Mouse (Mus musculus): ENCODE data around the gene Tia1.
A peak's percentile ranks its signal among the peaks of the same experiment; 100 is the strongest.

Gene Tia1

GRCm38 (mm10) chr6:86433696-86434095 lies 29.7 kb downstream of the Tia1 start:
- no peak for DNase-seq (ENCODE audit: low read depth)

GRCm38 (mm10) chr6:86437711-86438110 lies 33.7 kb downstream of the Tia1 start:
- DNase-seq (ENCODE audit: low read depth): peak; percentile 76

GRCm38 (mm10) chr6:86438272-86439118 lies 34.5 kb downstream of the Tia1 start, which contains the start of gene C87436:
Gene C87436 (plus strand): TSS chr6:86438374.
- peak; percentile 97 for DNase-seq (ENCODE audit: low read depth)

GRCm38 (mm10) chr6:86439119-86439496 lies 35.1 kb downstream of the Tia1 start:
- peak; percentile 52 for DNase-seq (ENCODE audit: low read depth)

- DNase-seq (ENCODE audit: low read depth): peak; percentile 45
Observed at GRCm38 (mm10) chr6:86439531-86439930, 35.5 kb downstream of the Tia1 start.

- no peak for DNase-seq (ENCODE audit: low read depth)
Observed at GRCm38 (mm10) chr6:86441571-86441970, 37.6 kb downstream of the Tia1 start.

- no peak for DNase-seq (ENCODE audit: low read depth)
Observed at GRCm38 (mm10) chr6:86445551-86445950, 41.5 kb downstream of the Tia1 start.

- DNase-seq (ENCODE audit: low read depth): no peak
Observed at GRCm38 (mm10) chr6:86446927-86447568, 43.0 kb downstream of the Tia1 start.

- DNase-seq (ENCODE audit: low read depth): no peak
Observed at GRCm38 (mm10) chr6:86456727-86457126, 52.7 kb downstream of the Tia1 start.

GRCm38 (mm10) chr6:86463079-86463478 lies 59.1 kb downstream of the Tia1 start:
- no peak for DNase-seq (ENCODE audit: low read depth)

GRCm38 (mm10) chr6:86471317-86471716 lies 67.3 kb downstream of the Tia1 start:
- no peak for DNase-seq (ENCODE audit: low read depth)

GRCm38 (mm10) chr6:86471760-86472099 lies 67.7 kb downstream of the Tia1 start:
- no peak for DNase-seq (ENCODE audit: low read depth)

GRCm38 (mm10) chr6:86472100-86472955 lies 68.3 kb downstream of the Tia1 start:
- peak; percentile 100 for DNase-seq (ENCODE audit: low read depth)

- peak; percentile 76 for DNase-seq (ENCODE audit: low read depth)
Observed at GRCm38 (mm10) chr6:86473077-86473476, 69.1 kb downstream of the Tia1 start.

- no peak for DNase-seq (ENCODE audit: low read depth)
Observed at GRCm38 (mm10) chr6:86474072-86474471, 70.1 kb downstream of the Tia1 start.

GRCm38 (mm10) chr6:86474646-86475181 lies 70.7 kb downstream of the Tia1 start:
- no peak for DNase-seq (ENCODE audit: low read depth)

- no peak for DNase-seq (ENCODE audit: low read depth)
Observed at GRCm38 (mm10) chr6:86475462-86476167, 71.6 kb downstream of the Tia1 start.

- no peak for DNase-seq (ENCODE audit: low read depth)
Observed at GRCm38 (mm10) chr6:86476931-86477330, 72.9 kb downstream of the Tia1 start.

GRCm38 (mm10) chr6:86479311-86479710 lies 75.3 kb downstream of the Tia1 start:
- DNase-seq (ENCODE audit: low read depth): no peak

- DNase-seq (ENCODE audit: low read depth): no peak
Observed at GRCm38 (mm10) chr6:86479816-86480188, 75.8 kb downstream of the Tia1 start.

- DNase-seq (ENCODE audit: low read depth): peak; percentile 87
Observed at GRCm38 (mm10) chr6:86480189-86480831, 76.3 kb downstream of the Tia1 start.
